Mouse (Mus musculus): ENCODE data around the gene Rnaseh2c.

Gene Rnaseh2c

GRCm38 (mm10) chr19:5579971-5580370 lies 21.7 kb upstream of the Rnaseh2c start:
- no peak for DNase-seq

- DNase-seq = no peak
These were observed 20.9 kb upstream of the Rnaseh2c start for GRCm38 (mm10) chr19:5580776-5581175.

GRCm38 (mm10) chr19:5581995-5582394 lies 19.7 kb upstream of the Rnaseh2c start:
- no peak for DNase-seq

- no peak for DNase-seq
These were observed 12.5 kb upstream of the Rnaseh2c start for GRCm38 (mm10) chr19:5589159-5589558.

GRCm38 (mm10) chr19:5591888-5592287 lies 9.8 kb upstream of the Rnaseh2c start:
- no peak for DNase-seq

GRCm38 (mm10) chr19:5599224-5599623 lies 2.4 kb upstream of the Rnaseh2c start:
- DNase-seq = no peak

- no peak for DNase-seq
These were observed 2.0 kb downstream of the Rnaseh2c start for GRCm38 (mm10) chr19:5603664-5604063.

- no peak for DNase-seq
These were observed 3.5 kb downstream of the Rnaseh2c start for GRCm38 (mm10) chr19:5605126-5605525.

- no peak for DNase-seq
These were observed 4.5 kb downstream of the Rnaseh2c start for GRCm38 (mm10) chr19:5606196-5606595.

GRCm38 (mm10) chr19:5607705-5608410 lies 6.2 kb downstream of the Rnaseh2c start:
- DNase-seq = no peak

GRCm38 (mm10) chr19:5608707-5609106 lies 7.0 kb downstream of the Rnaseh2c start:
- DNase-seq = peak; percentile 12

- no peak for DNase-seq
These were observed 7.5 kb downstream of the Rnaseh2c start for GRCm38 (mm10) chr19:5609171-5609546.

GRCm38 (mm10) chr19:5609547-5610404 lies 8.1 kb downstream of the Rnaseh2c start, which contains the start of gene Kat5:
TSS of gene Kat5 (minus strand) at chr19:5610237.
- DNase-seq = peak; percentile 94

GRCm38 (mm10) chr19:5611973-5612372 lies 10.3 kb downstream of the Rnaseh2c start:
- peak; percentile 30 for DNase-seq

- no peak for DNase-seq
These were observed 11.2 kb downstream of the Rnaseh2c start for GRCm38 (mm10) chr19:5612762-5613411.

- DNase-seq = no peak
These were observed 13.3 kb downstream of the Rnaseh2c start for GRCm38 (mm10) chr19:5614953-5615352.

- DNase-seq = no peak
These were observed 18.3 kb downstream of the Rnaseh2c start for GRCm38 (mm10) chr19:5620007-5620406.

GRCm38 (mm10) chr19:5621884-5622283 lies 20.2 kb downstream of the Rnaseh2c start:
- no peak for DNase-seq

GRCm38 (mm10) chr19:5625311-5625710 lies 23.6 kb downstream of the Rnaseh2c start:
- no peak for DNase-seq

GRCm38 (mm10) chr19:5629907-5630306 lies 28.2 kb downstream of the Rnaseh2c start:
- DNase-seq = no peak

- no peak for DNase-seq
These were observed 30.4 kb downstream of the Rnaseh2c start for GRCm38 (mm10) chr19:5632120-5632519.

GRCm38 (mm10) chr19:5636036-5636570 lies 34.4 kb downstream of the Rnaseh2c start:
- no peak for DNase-seq

- DNase-seq = no peak
These were observed 34.9 kb downstream of the Rnaseh2c start for GRCm38 (mm10) chr19:5636571-5637041.
